Mouse (Mus musculus): ENCODE measurements around the gene Tub.
A peak's percentile ranks its signal among the peaks of the same experiment; 100 is the strongest.

The Tub gene

GRCm38 (mm10) chr7:108985934-108986708, 36.0 kb downstream of the Tub start:
- DNase-seq (ENCODE audit: low read depth), result no peak

- no peak for DNase-seq (ENCODE audit: low read depth)
Observed at GRCm38 (mm10) chr7:108991207-108991606, 41.1 kb downstream of the Tub start.

- no peak for DNase-seq (ENCODE audit: low read depth)
Observed at GRCm38 (mm10) chr7:108993230-108993629, 43.1 kb downstream of the Tub start.

- no peak for DNase-seq (ENCODE audit: low read depth)
Observed at GRCm38 (mm10) chr7:108993881-108994291, 43.7 kb downstream of the Tub start.

- no peak for DNase-seq (ENCODE audit: low read depth)
Observed at GRCm38 (mm10) chr7:108996156-108996555, 46.0 kb downstream of the Tub start.

GRCm38 (mm10) chr7:109000315-109000954, 50.3 kb downstream of the Tub start:
- peak; percentile 13 for DNase-seq (ENCODE audit: low read depth)

GRCm38 (mm10) chr7:109001971-109002370, 51.8 kb downstream of the Tub start:
- DNase-seq (ENCODE audit: low read depth), result no peak

GRCm38 (mm10) chr7:109003653-109004052, 53.5 kb downstream of the Tub start:
- no peak for DNase-seq (ENCODE audit: low read depth)

GRCm38 (mm10) chr7:109009260-109009659, 59.1 kb downstream of the Tub start:
- DNase-seq (ENCODE audit: low read depth), result no peak

GRCm38 (mm10) chr7:109010720-109011595, 60.8 kb downstream of the Tub start:
- no peak for DNase-seq (ENCODE audit: low read depth)

- no peak for DNase-seq (ENCODE audit: low read depth)
Observed at GRCm38 (mm10) chr7:109011596-109012180, 61.5 kb downstream of the Tub start.

GRCm38 (mm10) chr7:109012575-109012974, 62.4 kb downstream of the Tub start:
- no peak for DNase-seq (ENCODE audit: low read depth)

- DNase-seq (ENCODE audit: low read depth), result no peak
Observed at GRCm38 (mm10) chr7:109012998-109013625, 63.0 kb downstream of the Tub start.

- DNase-seq (ENCODE audit: low read depth), result no peak
Observed at GRCm38 (mm10) chr7:109014851-109015250, 64.7 kb downstream of the Tub start.

- no peak for DNase-seq (ENCODE audit: low read depth)
Observed at GRCm38 (mm10) chr7:109016378-109016923, 66.3 kb downstream of the Tub start.

- DNase-seq (ENCODE audit: low read depth), result no peak
Observed at GRCm38 (mm10) chr7:109019243-109019642, 69.1 kb downstream of the Tub start.

GRCm38 (mm10) chr7:109021428-109021827, 71.3 kb downstream of the Tub start:
- DNase-seq (ENCODE audit: low read depth), result peak; percentile 39

GRCm38 (mm10) chr7:109025743-109026142, 75.6 kb downstream of the Tub start:
- no peak for DNase-seq (ENCODE audit: low read depth)

- DNase-seq (ENCODE audit: low read depth), result no peak
Observed at GRCm38 (mm10) chr7:109026976-109027375, 76.8 kb downstream of the Tub start.

- no peak for DNase-seq (ENCODE audit: low read depth)
Observed at GRCm38 (mm10) chr7:109027721-109028120, 77.6 kb downstream of the Tub start.

- peak; percentile 53 for DNase-seq (ENCODE audit: low read depth)
Observed at GRCm38 (mm10) chr7:109028204-109028603, 78.1 kb downstream of the Tub start.

Data from c-Kit-positive CD71-negative TER-119-negative erythroid progenitor cells, embryonic 14.5 days (primary cell).